Mouse (Mus musculus) forebrain, embryonic 12.5 days (tissue): ENCODE data around the gene Sptbn1. TPM values are rescaled to one million over a fixed set of nuclear protein-coding genes. Genes with fewer than 3 reads are reported as not detected.

Source experiments
- ATAC-seq: fragments of 200-750 bp; cut with Nextera tagmentation; 2 replicates; pipeline ENCODE4 v1.8.0; 2017; ENCODE audit warnings: moderate TSS enrichment; ENCODE audit not compliant: low FRiP score
- H3K27ac ChIP-seq: fragments of 300-500 bp; sonication (generic); 2 replicates; pipeline ENCODE4 v1.5.1; 2016; ENCODE audit warnings: mild to moderate bottlenecking
- H3K27me3 ChIP-seq: fragments of 300-500 bp; sonication (generic); 2 replicates; pipeline ENCODE4 v1.6.1; 2016; ENCODE audit warnings: mild to moderate bottlenecking
- H3K36me3 ChIP-seq: fragments of 300-500 bp; sonication (generic); replicated peaks from 2 replicates; pipeline ENCODE4 v1.6.1; 2016; ENCODE audit warnings: mild to moderate bottlenecking
- H3K4me1 ChIP-seq: fragments of 300-500 bp; sonication (generic); 2 replicates; pipeline ENCODE4 v1.6.1; 2016
- H3K4me2 ChIP-seq: fragments of 300-500 bp; sonication (generic); 2 replicates; pipeline ENCODE4 v1.6.1; 2016; ENCODE audit warnings: mild to moderate bottlenecking, moderate library complexity
- H3K4me3 ChIP-seq: fragments of 300-500 bp; sonication (generic); replicated peaks from 2 replicates; pipeline ENCODE4 v1.5.1; 2016; ENCODE audit warnings: mild to moderate bottlenecking
- H3K9ac ChIP-seq: fragments of 300-500 bp; sonication (generic); 2 replicates; pipeline ENCODE4 v1.6.1; 2016; ENCODE audit warnings: mild to moderate bottlenecking
- H3K9me3 ChIP-seq: fragments of 300-500 bp; sonication (generic); 2 replicates; pipeline ENCODE4 v1.6.1; 2016
- WGBS: fragments of 180-500 bp; shearing (Covaris S2); methylation state at CpG from one replicate; pipeline ENCODE4 v1.1.7; 2016; 5-methylcytosine and 5-hydroxymethylcytosine counted together
- polyA plus RNA-seq: library from polyadenylated mRNA; unstranded; fragments of >200 nt; fragmentation: Nextera tagmentation; extraction: Ambion mirVana; gene quantifications from 2 replicates; pipeline ENCODE4 v1.2.1, GENCODE M21; 2016

The Sptbn1 gene
- polyA plus RNA-seq, 1 experiment from 2014 or later = 85.9 TPM

- Histone ChIP-seq H3K9ac (no peak overlapping the region), H3K4me2 (no peak overlapping the region), H3K36me3 (no peaks in the 10 kb centered on the region), H3K4me1 (peaks cover 14% of the 10 kb centered on the region; the same call in 1 of the 2 replicates), H3K4me3 (no peak overlapping the region), H3K27me3 (no peaks in the 10 kb centered on the region), H3K27ac (no peak overlapping the region), H3K9me3 (no peaks in the 10 kb centered on the region)
- WGBS = 34% methylated on average over 5 of the region's 5 CpGs
- no peak for ATAC-seq
Measured at GRCm38 (mm10) chr11:30177145-30177840, 90.7 kb downstream of the Sptbn1 start.

DNA sequence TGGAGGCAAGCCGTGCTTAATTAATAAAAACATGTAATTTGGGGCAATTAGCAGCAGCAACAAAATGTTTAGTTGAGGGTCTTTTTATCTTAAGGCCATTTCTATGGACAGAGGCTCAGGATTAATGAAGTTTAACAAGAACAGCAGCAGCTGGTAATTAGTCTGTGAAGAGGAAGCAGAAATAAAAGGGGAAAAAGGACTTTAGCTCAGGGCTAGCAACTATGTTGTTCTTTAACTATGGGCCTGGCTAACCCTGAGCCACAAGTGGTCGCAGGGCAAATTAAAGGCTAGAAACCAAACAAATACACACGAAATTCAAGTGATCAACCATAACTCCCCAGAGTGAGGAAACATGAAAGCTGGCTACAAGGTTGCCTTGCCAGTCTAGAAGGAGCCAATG, 91.9 kb downstream of the Sptbn1 start:
- Histone ChIP-seq H3K27ac (no peak overlapping the region), H3K4me1 (peaks cover 14% of the 10 kb centered on the region; the same call in 1 of the 2 replicates), H3K4me2 (no peak overlapping the region), H3K36me3 (no peaks in the 10 kb centered on the region), H3K27me3 (no peaks in the 10 kb centered on the region), H3K9me3 (no peaks in the 10 kb centered on the region), H3K4me3 (no peak overlapping the region), H3K9ac (no peak overlapping the region)
- WGBS = 18% methylated on average over 3 of the region's 3 CpGs
- ATAC-seq = no peak

DNA sequence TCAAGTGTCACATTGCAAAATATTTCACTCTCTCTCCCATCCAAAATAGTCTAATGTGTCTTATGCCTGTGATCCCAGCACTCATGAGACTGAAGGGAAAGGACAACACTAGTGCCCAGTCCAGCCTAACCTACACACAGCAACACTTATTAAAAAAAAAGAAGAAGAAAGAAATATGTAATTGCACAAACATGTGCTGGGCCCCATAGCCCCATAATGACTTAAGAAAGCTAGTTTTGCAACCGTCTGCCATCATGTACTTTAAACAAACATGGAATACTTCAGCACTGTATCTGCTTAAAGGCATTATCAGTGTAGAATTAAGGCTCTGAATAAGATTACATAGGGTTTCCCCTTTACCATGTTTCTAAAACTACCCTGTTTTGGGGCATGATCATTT, 92.4 kb downstream of the Sptbn1 start:
- Histone ChIP-seq H3K4me2 (no peak overlapping the region), H3K36me3 (no peaks in the 10 kb centered on the region)
- no peak for ATAC-seq

DNA sequence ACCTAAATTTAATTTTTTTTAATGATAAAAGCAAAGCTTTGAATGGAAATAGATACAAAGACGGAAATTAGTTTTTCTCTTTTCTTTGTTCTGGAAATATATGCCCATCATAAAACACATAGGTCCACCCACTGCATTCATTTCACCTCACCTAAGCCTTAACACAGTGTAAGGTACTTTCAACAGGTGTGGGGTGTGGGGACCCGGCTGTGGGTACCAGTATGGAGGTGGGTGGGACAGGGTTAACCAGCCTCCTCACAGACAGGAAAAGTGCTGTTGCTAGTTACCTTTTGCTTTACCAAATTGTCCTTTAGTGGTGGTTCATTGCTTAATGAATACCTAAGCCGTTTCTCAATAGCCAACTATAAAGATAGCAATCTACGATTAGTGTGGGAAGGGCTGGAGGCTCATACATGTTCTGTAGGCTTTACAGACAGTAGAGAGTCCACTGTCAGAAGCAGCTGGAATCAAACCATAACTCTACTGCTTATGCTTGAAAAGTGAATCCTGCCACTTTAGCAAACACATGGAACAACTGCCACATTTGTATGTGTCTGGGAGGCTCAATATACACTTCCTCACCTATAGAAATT, 96.3 kb downstream of the Sptbn1 start:
- no peak overlapping the region for H3K9ac ChIP-seq
- no peaks in the 10 kb centered on the region for H3K36me3 ChIP-seq
- H3K4me2 ChIP-seq = no peak overlapping the region
- 93% methylated on average over 4 of the region's 4 CpGs for WGBS
- H3K27ac ChIP-seq = no peak overlapping the region
- ATAC-seq = no peak
- H3K4me3 ChIP-seq = no peak overlapping the region
- H3K4me1 ChIP-seq = peaks cover 9% of the 10 kb centered on the region; the same call in 1 of the 2 replicates
- no peaks in the 10 kb centered on the region for H3K9me3 ChIP-seq
- H3K27me3 ChIP-seq = no peaks in the 10 kb centered on the region

More for the DNA sequence above, 92.4 kb downstream of the Sptbn1 start:
- Histone ChIP-seq H3K9me3 (no peaks in the 10 kb centered on the region), H3K9ac (no peak overlapping the region), H3K27ac (no peak overlapping the region), H3K4me1 (peaks cover 14% of the 10 kb centered on the region; the same call in 1 of the 2 replicates), H3K27me3 (no peaks in the 10 kb centered on the region), H3K4me3 (no peak overlapping the region)
- 81% methylated on average over 1 of the region's 1 CpGs for WGBS

DNA sequence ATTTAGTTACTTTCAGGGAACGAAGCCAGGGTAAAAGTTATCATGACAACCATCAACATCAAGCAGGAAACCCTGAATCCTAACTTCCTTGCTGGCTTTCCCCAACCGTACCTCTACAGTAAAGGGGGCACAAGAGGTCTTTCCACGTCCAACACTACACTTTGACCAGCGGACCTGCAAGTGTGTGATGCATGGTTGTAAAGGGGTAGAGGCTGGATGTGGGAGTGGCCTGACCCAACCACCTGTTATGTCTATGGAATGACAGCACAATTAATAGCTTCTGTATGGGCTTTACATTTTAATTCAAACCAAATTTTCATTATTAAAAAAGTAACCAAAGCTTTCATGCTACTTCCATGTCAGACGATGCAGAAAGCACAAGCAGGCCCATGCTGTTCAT, 96.8 kb downstream of the Sptbn1 start:
- H3K27me3 ChIP-seq = no peaks in the 10 kb centered on the region
- ATAC-seq = no peak
- WGBS = 91% methylated on average over 5 of the region's 5 CpGs
- no peak overlapping the region for H3K27ac ChIP-seq
- H3K4me2 ChIP-seq = no peak overlapping the region
- H3K4me1 ChIP-seq = peaks cover 4% of the 10 kb centered on the region; the same call in 1 of the 2 replicates
- no peaks in the 10 kb centered on the region for H3K36me3 ChIP-seq
- H3K9ac ChIP-seq = no peak overlapping the region
- no peaks in the 10 kb centered on the region for H3K9me3 ChIP-seq
- no peak overlapping the region for H3K4me3 ChIP-seq

GRCm38 (mm10) chr11:30166551-30166922, 101.4 kb downstream of the Sptbn1 start:
- Histone ChIP-seq H3K4me1 (peaks cover 3% of the 10 kb centered on the region), H3K9me3 (no peaks in the 10 kb centered on the region), H3K4me3 (no peak overlapping the region), H3K27ac (no peak overlapping the region), H3K9ac (no peak overlapping the region), H3K36me3 (no peaks in the 10 kb centered on the region), H3K4me2 (no peak overlapping the region), H3K27me3 (no peaks in the 10 kb centered on the region)
- no peak for ATAC-seq
- 91% methylated on average over 4 of the region's 4 CpGs for WGBS

GRCm38 (mm10) chr11:30165861-30166550, 102.0 kb downstream of the Sptbn1 start:
- no peaks in the 10 kb centered on the region for H3K9me3 ChIP-seq
- peaks cover 8% of the 10 kb centered on the region for H3K4me1 ChIP-seq
- no peaks in the 10 kb centered on the region for H3K36me3 ChIP-seq
- no peak for ATAC-seq
- H3K27ac ChIP-seq = no peak overlapping the region
- WGBS = 75% methylated on average over 5 of the region's 5 CpGs
- no peak overlapping the region for H3K4me2 ChIP-seq
- no peak overlapping the region for H3K4me3 ChIP-seq
- no peak overlapping the region for H3K9ac ChIP-seq
- H3K27me3 ChIP-seq = no peaks in the 10 kb centered on the region

GRCm38 (mm10) chr11:30164515-30165214, 103.3 kb downstream of the Sptbn1 start:
- Histone ChIP-seq H3K36me3 (no peaks in the 10 kb centered on the region), H3K27ac (no peak overlapping the region), H3K4me1 (peaks cover 10% of the 10 kb centered on the region), H3K9ac (no peak overlapping the region), H3K4me2 (no peak overlapping the region), H3K27me3 (no peaks in the 10 kb centered on the region), H3K4me3 (no peak overlapping the region), H3K9me3 (no peaks in the 10 kb centered on the region)
- 71% methylated on average over 5 of the region's 5 CpGs for WGBS
- ATAC-seq = no peak

DNA sequence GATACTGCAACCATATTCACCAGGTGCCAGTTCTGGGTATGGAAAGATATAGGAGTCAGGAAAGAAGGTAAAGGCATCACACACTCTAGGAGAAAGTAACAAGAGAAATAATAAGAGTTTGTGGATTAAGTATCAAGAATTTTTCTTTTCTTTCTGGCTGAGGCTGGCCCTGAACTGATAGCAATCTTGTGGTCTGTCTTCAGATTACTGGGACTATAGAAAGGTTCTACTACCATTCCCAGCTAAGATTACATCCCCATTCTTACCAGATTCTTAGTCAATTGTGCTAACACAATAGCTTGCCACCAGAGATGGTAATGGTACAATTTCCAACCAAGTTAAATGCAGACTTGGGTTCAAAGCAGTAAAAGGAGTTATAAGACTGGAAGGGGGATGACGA, 104.1 kb downstream of the Sptbn1 start:
- no peak overlapping the region for H3K4me2 ChIP-seq
- no peak overlapping the region for H3K9ac ChIP-seq
- H3K36me3 ChIP-seq = no peaks in the 10 kb centered on the region; the same call in 1 of the 2 replicates
- WGBS = 63% methylated on average over 1 of the region's 1 CpGs
- peaks cover 10% of the 10 kb centered on the region for H3K4me1 ChIP-seq
- H3K9me3 ChIP-seq = no peaks in the 10 kb centered on the region
- H3K27ac ChIP-seq = no peak overlapping the region
- ATAC-seq = no peak
- H3K4me3 ChIP-seq = no peak overlapping the region
- no peaks in the 10 kb centered on the region for H3K27me3 ChIP-seq

DNA sequence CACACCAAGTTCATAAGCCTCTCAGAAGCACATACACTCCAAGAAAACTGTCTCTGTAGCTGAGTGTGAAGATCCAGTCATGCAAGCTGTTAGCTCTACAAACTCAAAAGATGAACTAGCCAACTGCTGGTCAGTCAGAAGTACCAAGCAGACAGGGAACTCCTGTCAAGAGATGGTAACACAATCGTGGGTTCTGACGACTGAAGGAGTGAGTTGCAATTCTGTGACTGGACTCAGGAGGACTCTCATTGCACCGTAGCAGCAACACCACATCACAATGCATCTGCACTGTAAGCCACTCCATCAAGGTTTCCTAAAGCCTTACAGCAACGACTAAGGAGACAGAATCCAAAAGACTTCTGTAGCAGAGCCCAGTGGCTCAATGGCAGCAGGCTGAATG, 104.9 kb downstream of the Sptbn1 start:
- H3K9ac ChIP-seq = no peak overlapping the region
- H3K36me3 ChIP-seq = no peaks in the 10 kb centered on the region; the same call in 1 of the 2 replicates
- H3K4me1 ChIP-seq = peaks cover 13% of the 10 kb centered on the region
- no peak overlapping the region for H3K4me3 ChIP-seq
- no peak for ATAC-seq
- no peak overlapping the region for H3K4me2 ChIP-seq
- H3K27ac ChIP-seq = no peak overlapping the region
- WGBS = 82% methylated on average over 4 of the region's 4 CpGs
- no peaks in the 10 kb centered on the region for H3K9me3 ChIP-seq
- H3K27me3 ChIP-seq = no peaks in the 10 kb centered on the region

DNA sequence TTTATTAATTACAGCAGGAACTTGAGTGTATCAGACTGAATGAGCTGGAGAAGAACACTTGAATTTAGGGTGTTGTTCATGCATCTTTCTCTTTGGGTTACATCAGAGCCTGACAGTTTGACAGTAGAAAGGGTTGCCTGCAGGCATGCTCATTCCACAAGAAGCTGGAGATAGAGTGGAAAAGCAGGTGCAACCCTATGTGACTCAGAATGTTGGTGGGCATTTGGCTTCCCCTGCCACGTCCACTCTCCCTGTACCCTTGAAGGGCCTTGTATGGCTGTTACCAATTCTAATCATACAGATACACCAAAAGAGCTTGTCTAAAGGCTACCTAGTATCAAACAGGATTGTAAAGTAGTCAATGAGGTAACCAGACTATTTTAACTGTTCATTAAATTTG, 106.2 kb downstream of the Sptbn1 start:
- WGBS = 78% methylated on average over 1 of the region's 1 CpGs
- Histone ChIP-seq H3K4me2 (no peak overlapping the region), H3K36me3 (no peaks in the 10 kb centered on the region; the same call in 1 of the 2 replicates), H3K9me3 (no peaks in the 10 kb centered on the region), H3K9ac (no peak overlapping the region), H3K4me3 (no peak overlapping the region), H3K27me3 (no peaks in the 10 kb centered on the region), H3K27ac (no peak overlapping the region), H3K4me1 (peaks cover 14% of the 10 kb centered on the region)
- ATAC-seq = no peak

GRCm38 (mm10) chr11:30161173-30161650, 106.8 kb downstream of the Sptbn1 start:
- no peak for ATAC-seq
- H3K4me1 ChIP-seq = peaks cover 14% of the 10 kb centered on the region

More at GRCm38 (mm10) chr11:30161173-30161650, 106.8 kb downstream of the Sptbn1 start:
- H3K4me2 ChIP-seq = no peak overlapping the region
- H3K36me3 ChIP-seq = no peaks in the 10 kb centered on the region; the same call in 1 of the 2 replicates
- H3K4me3 ChIP-seq = no peak overlapping the region
- no peaks in the 10 kb centered on the region for H3K27me3 ChIP-seq
- no peaks in the 10 kb centered on the region for H3K9me3 ChIP-seq
- no peak overlapping the region for H3K9ac ChIP-seq
- H3K27ac ChIP-seq = no peak overlapping the region
- WGBS = 36% methylated on average over 6 of the region's 6 CpGs
